Mouse (Mus musculus) liver, embryonic 16.5 days (tissue): ENCODE results near the gene Nipa2. TPM values are rescaled to one million over a fixed set of nuclear protein-coding genes. Genes with fewer than 3 reads are reported as not detected.

Source experiments
- ATAC-seq: fragments of 200-750 bp; cut with Nextera tagmentation; 2 replicates; pipeline ENCODE4 v1.8.0; 2017; ENCODE audit warnings: low read depth, mild to moderate bottlenecking, moderate number of reproducible peaks, moderate library complexity
- H3K27ac ChIP-seq: fragments of 300-500 bp; sonication (generic); 2 replicates; pipeline ENCODE4 v1.5.1; 2014; ENCODE audit warnings: mild to moderate bottlenecking, low read length
- H3K27me3 ChIP-seq: fragments of 300-500 bp; sonication (generic); 2 replicates; pipeline ENCODE4 v1.6.1; 2014; ENCODE audit warnings: low read depth, low read length, mixed read lengths; ENCODE audit not compliant: control insufficient read depth, insufficient read depth
- H3K36me3 ChIP-seq: fragments of 300-500 bp; sonication (generic); 2 replicates; pipeline ENCODE4 v1.6.1; 2014; ENCODE audit warnings: mild to moderate bottlenecking; ENCODE audit not compliant: control insufficient read depth, insufficient read depth
- H3K4me1 ChIP-seq: fragments of 300-500 bp; sonication (generic); 2 replicates; pipeline ENCODE4 v1.6.1; 2014; ENCODE audit warnings: low read depth, low read length, mixed read lengths; ENCODE audit not compliant: control insufficient read depth
- H3K4me2 ChIP-seq: fragments of 300-500 bp; sonication (generic); 2 replicates; pipeline ENCODE4 v1.6.1; 2014; ENCODE audit warnings: low read depth, low read length, mixed read lengths
- H3K4me3 ChIP-seq: fragments of 300-500 bp; sonication (generic); 2 replicates; pipeline ENCODE4 v1.5.1; 2014; ENCODE audit warnings: low read depth, mild to moderate bottlenecking, low read length
- H3K9ac ChIP-seq: fragments of 300-500 bp; sonication (generic); 2 replicates; pipeline ENCODE4 v1.6.1; 2014; ENCODE audit warnings: low read depth, low read length
- H3K9me3 ChIP-seq: fragments of 300-500 bp; sonication (generic); replicated peaks from 2 replicates; pipeline ENCODE4 v1.6.1; 2016; ENCODE audit warnings: low read length; ENCODE audit not compliant: control insufficient read depth
- WGBS: fragments of 180-500 bp; shearing (Covaris S2); extraction: QIAGEN DNeasy Blood & Tissue Kit; methylation state at CpG from one replicate; pipeline ENCODE4 v1.1.7; 2014; ENCODE audit not compliant: insufficient replicate concordance; 5-methylcytosine and 5-hydroxymethylcytosine counted together
- polyA plus RNA-seq: library from polyadenylated mRNA; unstranded; fragments of >200 nt; fragmentation: Nextera tagmentation; extraction: Ambion mirVana; gene quantifications from 2 replicates; pipeline ENCODE4 v1.2.1, GENCODE M21; 2015

The Nipa2 gene
- polyA plus RNA-seq, 1 experiment from 2014 or later = 20.5 TPM

DNA sequence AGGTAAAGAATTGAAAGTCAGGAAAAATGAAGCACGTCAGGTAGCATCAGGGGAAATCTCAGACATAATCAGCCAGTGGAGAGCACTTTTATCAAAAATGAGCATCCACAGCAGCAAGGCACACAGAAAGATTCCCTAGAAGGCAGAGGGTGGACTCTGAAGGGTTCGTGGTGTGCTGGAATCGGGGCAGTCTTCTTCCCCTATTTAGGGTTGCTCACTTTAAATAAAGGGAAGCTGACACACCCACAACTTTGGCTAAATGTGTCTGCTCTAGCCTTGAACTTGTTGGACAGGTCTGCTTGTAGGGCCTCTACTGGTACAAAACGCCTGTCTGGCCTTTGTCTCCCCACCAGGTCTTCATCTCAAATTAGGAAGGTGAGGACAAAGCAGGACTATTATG is 73.7 kb downstream of the Nipa2 start:
- H3K9ac ChIP-seq = no peak overlapping the region
- H3K4me1 ChIP-seq = no peaks in the 10 kb centered on the region
- H3K9me3 ChIP-seq = no peaks in the 10 kb centered on the region
- WGBS = 56% methylated on average over 4 of the region's 4 CpGs
- H3K27ac ChIP-seq = no peak overlapping the region
- H3K36me3 ChIP-seq = no peaks in the 10 kb centered on the region; the same call in 1 of the 2 replicates
- H3K4me3 ChIP-seq = no peak overlapping the region
- ATAC-seq = no peak
- no peaks in the 10 kb centered on the region for H3K27me3 ChIP-seq
- no peak overlapping the region for H3K4me2 ChIP-seq

Other genes starting within 250 kb of the Nipa2 start
- gene Siglech, start 194.3 kb downstream of the Nipa2 start, polyA plus RNA-seq = 0.72 and 0.89 TPM in 2 replicates
- gene Tubgcp5, start 168.3 kb downstream of the Nipa2 start, polyA plus RNA-seq = 5.8 and 6.8 TPM in 2 replicates
- gene Cyfip1, start 120.7 kb downstream of the Nipa2 start, polyA plus RNA-seq = 16.7 and 17.5 TPM in 2 replicates
- gene Nipa1, start 57.5 kb upstream of the Nipa2 start, polyA plus RNA-seq = 10.2 and 10.7 TPM in 2 replicates
- gene Herc2, start 87.7 kb upstream of the Nipa2 start, polyA plus RNA-seq = 13.4 and 14.7 TPM in 2 replicates